Comparison of ENCODE assay signal across 19 mouse cellular contexts in genomic region chr11:119207986-119208385, GRCm38 (mm10). TPM values are rescaled to one million over a fixed set of nuclear protein-coding genes. Genes with fewer than 3 reads are reported as not detected.
DNase-seq lines count a peak whose midpoint lies in the region; ATAC-seq and TF ChIP-seq lines count a peak whose summit lies in the region.
"Had no signal": no experiment of that assay in that cellular context is flagged by ENCODE, and none has a peak within 500 bp of the region (broad histone marks: within the 10 kb centered on the region; RNA-seq: fewer than 3 reads in every experiment).

No protein-coding gene starts in this region.

- 56% methylated on average over 6 of the region's 6 CpGs for WGBS in hindbrain, embryonic 13.5 days
- 60% methylated on average over 6 of the region's 6 CpGs for WGBS in hindbrain, postnatal 0 days
- WGBS in neural tube, embryonic 11.5 days = 61% methylated on average over 6 of the region's 6 CpGs
- 61% methylated on average over 6 of the region's 6 CpGs for WGBS in neural tube, embryonic 15.5 days

- H3K27me3 ChIP-seq in hindbrain, embryonic 13.5 days = no peaks in the 10 kb centered on the region
- H3K27me3 ChIP-seq in hindbrain, postnatal 0 days (ENCODE audit: insufficient read depth, low read length) = no peaks in the 10 kb centered on the region
- H3K27me3 ChIP-seq in neural tube, embryonic 11.5 days (ENCODE audit: control insufficient read depth, insufficient read depth, low read length) = no peaks in the 10 kb centered on the region
- no peaks in the 10 kb centered on the region for H3K27me3 ChIP-seq in neural tube, embryonic 15.5 days (replicated peaks)
- H3K27me3 ChIP-seq in C2C12 (ENCODE audit: control insufficient read depth, insufficient read depth, insufficient read length) = no peaks in the 10 kb centered on the region
- H3K27me3 ChIP-seq: forebrain, embryonic 13.5 days; heart, embryonic 12.5 days; hindbrain, embryonic 15.5 days had no signal

- H3K4me2 ChIP-seq in hindbrain, embryonic 13.5 days = no peak overlapping the region
- H3K4me2 ChIP-seq in hindbrain, postnatal 0 days (ENCODE audit: low read depth, low read length) = no peak overlapping the region
- H3K4me2 ChIP-seq in neural tube, embryonic 11.5 days (ENCODE audit: low read depth) = no peak overlapping the region
- H3K4me2 ChIP-seq in neural tube, embryonic 15.5 days = no peak overlapping the region
- H3K4me2 ChIP-seq: forebrain, embryonic 13.5 days; heart, embryonic 12.5 days; hindbrain, embryonic 15.5 days had no signal

- no peak overlapping the region for H3K9ac ChIP-seq in hindbrain, embryonic 13.5 days
- H3K9ac ChIP-seq in hindbrain, postnatal 0 days (replicated peaks; ENCODE audit: low read length) = no peak overlapping the region
- H3K9ac ChIP-seq in neural tube, embryonic 11.5 days (ENCODE audit: low read length) = no peak overlapping the region
- no peak overlapping the region for H3K9ac ChIP-seq in neural tube, embryonic 15.5 days (replicated peaks)
- H3K9ac ChIP-seq: forebrain, embryonic 13.5 days; heart, embryonic 12.5 days; hindbrain, embryonic 15.5 days had no signal

- no peak for TF ChIP-seq CTCF in hindbrain, postnatal 0 days (IDR thresholded peaks at IDR 0.05; ENCODE audit: low read depth)
- no peak for TF ChIP-seq CTCF in C2C12 (IDR thresholded peaks at IDR 0.05; ENCODE audit: control insufficient read depth, insufficient read depth, insufficient read length)

- peaks cover 52% of the 10 kb centered on the region for H3K36me3 ChIP-seq in hindbrain, embryonic 13.5 days
- H3K36me3 ChIP-seq in hindbrain, postnatal 0 days (ENCODE audit: insufficient read depth, low read length) = peaks cover 14% of the 10 kb centered on the region
- H3K36me3 ChIP-seq in neural tube, embryonic 11.5 days (ENCODE audit: control insufficient read depth, insufficient read depth, low read length) = peaks cover 7% of the 10 kb centered on the region; the same call in 1 of the 2 replicates
- peaks cover 27% of the 10 kb centered on the region for H3K36me3 ChIP-seq in neural tube, embryonic 15.5 days
- no peaks in the 10 kb centered on the region for H3K36me3 ChIP-seq in C2C12 (ENCODE audit: control insufficient read depth, insufficient read depth)

- H3K79me3 ChIP-seq in C2C12 (ENCODE audit: low read depth) = no peaks in the 10 kb centered on the region

- peaks cover 37% of the 10 kb centered on the region for H3K4me1 ChIP-seq in hindbrain, embryonic 13.5 days (replicated peaks)
- peaks cover 19% of the 10 kb centered on the region for H3K4me1 ChIP-seq in hindbrain, postnatal 0 days (ENCODE audit: insufficient read depth, low read length)
- H3K4me1 ChIP-seq in neural tube, embryonic 11.5 days (ENCODE audit: control insufficient read depth, insufficient read depth, low read length) = no peaks in the 10 kb centered on the region
- H3K4me1 ChIP-seq in neural tube, embryonic 15.5 days = peaks cover 34% of the 10 kb centered on the region

- ATAC-seq in hindbrain, embryonic 13.5 days (ENCODE audit: low FRiP score) = no peak
- no peak for ATAC-seq in hindbrain, postnatal 0 days
- ATAC-seq in neural tube, embryonic 11.5 days (ENCODE audit: insufficient read depth, low FRiP score, low TSS enrichment) = no peak
- ATAC-seq in neural tube, embryonic 15.5 days (ENCODE audit: low FRiP score) = no peak
- ATAC-seq: forebrain, embryonic 13.5 days; inflammation-experienced regulatory T-cells, adult 6 months had no signal

- no peaks in the 10 kb centered on the region for H3K9me3 ChIP-seq in hindbrain, embryonic 13.5 days
- H3K9me3 ChIP-seq in hindbrain, postnatal 0 days (ENCODE audit: low read length) = no peaks in the 10 kb centered on the region
- H3K9me3 ChIP-seq in neural tube, embryonic 11.5 days (ENCODE audit: control insufficient read depth, low read length) = no peaks in the 10 kb centered on the region
- no peaks in the 10 kb centered on the region for H3K9me3 ChIP-seq in neural tube, embryonic 15.5 days (replicated peaks)
- H3K9me3 ChIP-seq: embryonic facial prominence, embryonic 10.5 days; forebrain, embryonic 13.5 days; heart, embryonic 12.5 days; hindbrain, embryonic 10.5 days; hindbrain, embryonic 15.5 days had no signal

- H3K27ac ChIP-seq in hindbrain, embryonic 13.5 days = peak overlapping the region; percentile 55
- H3K27ac ChIP-seq in hindbrain, postnatal 0 days = no peak overlapping the region
- no peak overlapping the region for H3K27ac ChIP-seq in neural tube, embryonic 11.5 days (ENCODE audit: low read depth, low read length)
- no peak overlapping the region for H3K27ac ChIP-seq in neural tube, embryonic 15.5 days (replicated peaks)
- H3K27ac ChIP-seq: embryonic facial prominence, embryonic 10.5 days; gastrocnemius, adult 2 months; hindbrain, embryonic 10.5 days had no signal

- H3K4me3 ChIP-seq in hindbrain, embryonic 13.5 days = no peak overlapping the region
- no peak overlapping the region for H3K4me3 ChIP-seq in hindbrain, postnatal 0 days (ENCODE audit: low read length)
- H3K4me3 ChIP-seq in neural tube, embryonic 11.5 days (ENCODE audit: low read depth, low read length) = no peak overlapping the region
- H3K4me3 ChIP-seq in neural tube, embryonic 15.5 days (replicated peaks) = no peak overlapping the region
- no peak overlapping the region for H3K4me3 ChIP-seq in C2C12 (ENCODE audit: insufficient read depth, poor library complexity, severe bottlenecking)
- H3K4me3 ChIP-seq: embryonic facial prominence, embryonic 10.5 days; forebrain, embryonic 13.5 days; gastrocnemius, adult 2 months; heart, embryonic 12.5 days; hindbrain, embryonic 10.5 days; hindbrain, embryonic 15.5 days had no signal

- H3K79me2 ChIP-seq in C2C12 (ENCODE audit: control insufficient read depth, insufficient read depth) = no peaks in the 10 kb centered on the region

- no peak overlapping the region for H3ac ChIP-seq in C2C12 (ENCODE audit: control insufficient read depth, insufficient read length, low read depth)

- DNase-seq in hindbrain, postnatal 0 days (ENCODE audit: low spot score) = no peak
- DNase-seq in neural tube, embryonic 11.5 days (ENCODE audit: low spot score) = peak; percentile 29
- no peak for DNase-seq in adrenal gland, postnatal 14 days
- DNase-seq: adrenal gland, adult 2 months; adrenal gland, postnatal 36 days; B cell, adult 2 months; cerebellum, adult 9-10 months; gastrocnemius, adult 2 months; gastrocnemius, postnatal 25 days had no signal

TF ChIP-seq in C2C12, 6 proteins besides CTCF, POLR2A, EP300 and RAD21:
- no peak for TF ChIP-seq USF1 (IDR thresholded peaks at IDR 0.05; ENCODE audit: low read depth)
- peak; percentile 72 for TF ChIP-seq MYOD1 (IDR thresholded peaks at IDR 0.05; ENCODE audit: control insufficient read depth, insufficient read length, low read depth)
- TF ChIP-seq MAX (IDR thresholded peaks at IDR 0.05) = peak; percentile 18

RNA-seq across cellular contexts. Expression of gene Tbc1d16, which starts 20.3 kb away (rescaled TPM):
- 57.4 and 61.1 TPM in 2 replicates for polyA plus RNA-seq in hindbrain, embryonic 13.5 days (2015; fragmentation: Nextera tagmentation; extraction: Ambion mirVana)
- 161 and 182 TPM in 2 replicates for total RNA-seq in hindbrain, postnatal 0 days (2014; rRNA removed)
- polyA plus RNA-seq in hindbrain, postnatal 0 days (2015; fragmentation: Nextera tagmentation; extraction: Ambion mirVana) = 42.1 and 43.9 TPM in 2 replicates
- 15.2 and 16.8 TPM in 2 replicates for polyA plus RNA-seq in neural tube, embryonic 11.5 days (2014; fragmentation: Nextera tagmentation; extraction: Ambion mirVana)
- polyA plus RNA-seq in neural tube, embryonic 15.5 days (2015; fragmentation: Nextera tagmentation; extraction: Ambion mirVana) = 43.9 and 47.4 TPM in 2 replicates
- 4.9 TPM for polyA plus RNA-seq in C2C12 (2012; fragmentation: generic; extraction: Trizol)
- total RNA-seq in adrenal gland, postnatal 14 days (2021) = 18.1 and 18.7 TPM in 2 replicates

RNA-seq across cellular contexts. Expression of gene Ccdc40, which starts 20.4 kb away (rescaled TPM):
- 14.6 and 18.0 TPM in 2 replicates for polyA plus RNA-seq in hindbrain, embryonic 13.5 days (2015; fragmentation: Nextera tagmentation; extraction: Ambion mirVana)
- total RNA-seq in hindbrain, postnatal 0 days (2014; rRNA removed) = 11.5 and 12.5 TPM in 2 replicates
- 9.7 and 10.3 TPM in 2 replicates for polyA plus RNA-seq in hindbrain, postnatal 0 days (2015; fragmentation: Nextera tagmentation; extraction: Ambion mirVana)
- polyA plus RNA-seq in neural tube, embryonic 11.5 days (2014; fragmentation: Nextera tagmentation; extraction: Ambion mirVana) = 14.8 and 15.3 TPM in 2 replicates
- polyA plus RNA-seq in neural tube, embryonic 15.5 days (2015; fragmentation: Nextera tagmentation; extraction: Ambion mirVana) = 12.6 and 13.2 TPM in 2 replicates
- polyA plus RNA-seq in C2C12 (2012; fragmentation: generic; extraction: Trizol) = 0.12 TPM
- total RNA-seq in adrenal gland, postnatal 14 days (2021) = 0.44 and 0.45 TPM in 2 replicates
- total RNA-seq: gastrocnemius, adult 2 months; heart, postnatal 25 days had no signal

RNA-seq across cellular contexts. Expression of gene Gaa, which starts 59.7 kb away (rescaled TPM):
- polyA plus RNA-seq in hindbrain, embryonic 13.5 days (2015; fragmentation: Nextera tagmentation; extraction: Ambion mirVana) = 59.6 and 62.3 TPM in 2 replicates
- 223 and 230 TPM in 2 replicates for total RNA-seq in hindbrain, postnatal 0 days (2014; rRNA removed)
- 123 and 128 TPM in 2 replicates for polyA plus RNA-seq in hindbrain, postnatal 0 days (2015; fragmentation: Nextera tagmentation; extraction: Ambion mirVana)
- 21.4 and 24.1 TPM in 2 replicates for polyA plus RNA-seq in neural tube, embryonic 11.5 days (2014; fragmentation: Nextera tagmentation; extraction: Ambion mirVana)
- 102 and 105 TPM in 2 replicates for polyA plus RNA-seq in neural tube, embryonic 15.5 days (2015; fragmentation: Nextera tagmentation; extraction: Ambion mirVana)
- polyA plus RNA-seq in C2C12 (2012; fragmentation: generic; extraction: Trizol) = 32.2 TPM
- 78.3 and 81.3 TPM in 2 replicates for total RNA-seq in adrenal gland, postnatal 14 days (2021)
